Mouse (Mus musculus): ENCODE results near the gene Spta1. TPM values are rescaled to one million over a fixed set of nuclear protein-coding genes. Genes with fewer than 3 reads are reported as not detected.

Gene Spta1
- total RNA-seq, 1 experiment, result 5.1 TPM

- in situ Hi-C loops (cut with MboI; ENCODE audit: low sequenced_read_pairs in 2 of 2, unreplicated experiment in 2 of 2), result no loop called here
- H3K27ac ChIP-seq (ENCODE audit: insufficient read depth, low read depth, low read length, poor library complexity, severe bottlenecking), result no peak overlapping the region
Observed at GRCm38 (mm10) chr1:174267816-174268215, 95.2 kb downstream of the Spta1 start.

GRCm38 (mm10) chr1:174269162-174269561 is 96.6 kb downstream of the Spta1 start:
- no peaks in the 10 kb centered on the region for H3K36me3 ChIP-seq (ENCODE audit: control insufficient read depth, insufficient read depth, low read length, poor library complexity, severe bottlenecking)
- in situ Hi-C loops (cut with MboI; ENCODE audit: low sequenced_read_pairs in 2 of 2, unreplicated experiment in 2 of 2), result no loop called here
- H3K9me3 ChIP-seq (ENCODE audit: control insufficient read depth, insufficient read depth, low read depth, low read length), result no peaks in the 10 kb centered on the region
- no peak overlapping the region for H3K9ac ChIP-seq (ENCODE audit: insufficient read depth, low read depth, low read length, poor library complexity, severe bottlenecking)
- H3K27ac ChIP-seq (ENCODE audit: insufficient read depth, low read depth, low read length, poor library complexity, severe bottlenecking), result no peak overlapping the region
- H3K4me3 ChIP-seq (ENCODE audit: insufficient read depth in 1 of 2, low read depth in 1 of 2, low read length in 2 of 2, poor library complexity in 1 of 2, severe bottlenecking in 1 of 2), result no peak overlapping the region
- DNase-seq (ENCODE audit: low read depth, low spot score), result no peak
- no peaks in the 10 kb centered on the region for H3K4me1 ChIP-seq (ENCODE audit: control insufficient read depth in 2 of 2, insufficient read depth in 2 of 2, low read length in 2 of 2, poor library complexity in 1 of 2)
- TF ChIP-seq ZNF384 (IDR thresholded peaks at IDR 0.05; ENCODE audit: low read depth, low read length) (no peak), CHD2 (IDR thresholded peaks at IDR 0.05; ENCODE audit: low read depth, low read length) (no peak), MAFK (IDR thresholded peaks at IDR 0.05; ENCODE audit: insufficient read depth, low read depth, low read length) (no peak), HCFC1 (IDR thresholded peaks at IDR 0.05; ENCODE audit: borderline replicate concordance, insufficient read depth, low read length) (no peak), ZC3H11A (IDR thresholded peaks at IDR 0.05; ENCODE audit: borderline replicate concordance, low read depth, low read length) (no peak)

More at GRCm38 (mm10) chr1:174267816-174268215, 95.2 kb downstream of the Spta1 start:
- Histone ChIP-seq H3K4me3 (ENCODE audit: insufficient read depth in 1 of 2, low read depth in 1 of 2, low read length in 2 of 2, poor library complexity in 1 of 2, severe bottlenecking in 1 of 2) (no peak overlapping the region), H3K4me1 (ENCODE audit: control insufficient read depth in 2 of 2, insufficient read depth in 2 of 2, low read length in 2 of 2, poor library complexity in 1 of 2) (no peaks in the 10 kb centered on the region), H3K36me3 (ENCODE audit: control insufficient read depth, insufficient read depth, low read length, poor library complexity, severe bottlenecking) (no peaks in the 10 kb centered on the region), H3K9ac (ENCODE audit: insufficient read depth, low read depth, low read length, poor library complexity, severe bottlenecking) (no peak overlapping the region), H3K9me3 (ENCODE audit: control insufficient read depth, insufficient read depth, low read depth, low read length) (no peaks in the 10 kb centered on the region)
- DNase-seq (ENCODE audit: low read depth, low spot score), result no peak
- TF ChIP-seq CHD2 (IDR thresholded peaks at IDR 0.05; ENCODE audit: low read depth, low read length), result no peak
- no peak for TF ChIP-seq ZC3H11A (IDR thresholded peaks at IDR 0.05; ENCODE audit: borderline replicate concordance, low read depth, low read length)
- TF ChIP-seq MAFK (IDR thresholded peaks at IDR 0.05; ENCODE audit: insufficient read depth, low read depth, low read length), result no peak
- no peak for TF ChIP-seq ZNF384 (IDR thresholded peaks at IDR 0.05; ENCODE audit: low read depth, low read length)
- no peak for TF ChIP-seq HCFC1 (IDR thresholded peaks at IDR 0.05; ENCODE audit: borderline replicate concordance, insufficient read depth, low read length)

- in situ Hi-C loops (cut with MboI; ENCODE audit: low sequenced_read_pairs in 2 of 2, unreplicated experiment in 2 of 2), result no loop called here
- Histone ChIP-seq H3K36me3 (ENCODE audit: control insufficient read depth, insufficient read depth, low read length, poor library complexity, severe bottlenecking) (no peaks in the 10 kb centered on the region), H3K9ac (ENCODE audit: insufficient read depth, low read depth, low read length, poor library complexity, severe bottlenecking) (no peak overlapping the region), H3K27ac (ENCODE audit: insufficient read depth, low read depth, low read length, poor library complexity, severe bottlenecking) (no peak overlapping the region), H3K4me3 (ENCODE audit: insufficient read depth in 1 of 2, low read depth in 1 of 2, low read length in 2 of 2, poor library complexity in 1 of 2, severe bottlenecking in 1 of 2) (no peak overlapping the region), H3K9me3 (ENCODE audit: control insufficient read depth, insufficient read depth, low read depth, low read length) (no peaks in the 10 kb centered on the region), H3K4me1 (ENCODE audit: control insufficient read depth in 2 of 2, insufficient read depth in 2 of 2, low read length in 2 of 2, poor library complexity in 1 of 2) (no peaks in the 10 kb centered on the region)
- no peak for DNase-seq (ENCODE audit: low read depth, low spot score)
- TF ChIP-seq HCFC1 (IDR thresholded peaks at IDR 0.05; ENCODE audit: borderline replicate concordance, insufficient read depth, low read length) (no peak), CHD2 (IDR thresholded peaks at IDR 0.05; ENCODE audit: low read depth, low read length) (no peak), ZNF384 (IDR thresholded peaks at IDR 0.05; ENCODE audit: low read depth, low read length) (no peak)
Observed at GRCm38 (mm10) chr1:174270643-174271042, 98.1 kb downstream of the Spta1 start.

Other genes starting within 250 kb of the Spta1 start
- gene Mndal, start 230.3 kb upstream of the Spta1 start, total RNA-seq (2012; rRNA removed), result 0.40 TPM in 1 of 2 replicates, not detected in the other
- 0.27 TPM in 1 of 2 replicates, not detected in the other for gene Ifi203, start 230.1 kb upstream of the Spta1 start, total RNA-seq (2012; rRNA removed)
- gene Ifi202b, start 190.0 kb upstream of the Spta1 start, total RNA-seq (2012; rRNA removed), result 0.11 and 2.2 TPM in 2 replicates
- gene Ifi205, start 141.0 kb upstream of the Spta1 start, total RNA-seq (2012; rRNA removed), result not detected in 2 replicates
- not detected in 2 replicates for gene Olfr433, start 132.1 kb upstream of the Spta1 start, total RNA-seq (2012; rRNA removed)
- not detected in 2 replicates for gene Olfr432, start 123.6 kb upstream of the Spta1 start, total RNA-seq (2012; rRNA removed)
- not detected in 2 replicates for gene Olfr430, start 106.2 kb upstream of the Spta1 start, total RNA-seq (2012; rRNA removed)
- gene Olfr429, start 88.4 kb upstream of the Spta1 start, total RNA-seq (2012; rRNA removed), result not detected in 2 replicates
- gene Olfr427, start 75.9 kb upstream of the Spta1 start, total RNA-seq (2012; rRNA removed), result not detected in 2 replicates
- gene Olfr231, start 51.6 kb upstream of the Spta1 start, total RNA-seq (2012; rRNA removed), result not detected in 2 replicates
- not detected in 2 replicates for gene Olfr424, start 41.3 kb upstream of the Spta1 start, total RNA-seq (2012; rRNA removed)
- gene Olfr420, start 17.1 kb upstream of the Spta1 start, total RNA-seq (2012; rRNA removed), result not detected in 2 replicates
- gene Olfr419, start 79.3 kb downstream of the Spta1 start, total RNA-seq (2012; rRNA removed), result 0.18 TPM in 1 of 2 replicates, not detected in the other
- gene Mptx1, start 157.7 kb downstream of the Spta1 start, total RNA-seq (2012; rRNA removed), result not detected in 2 replicates
- not detected in 2 replicates for gene Olfr417, start 192.3 kb downstream of the Spta1 start, total RNA-seq (2012; rRNA removed)
- not detected in 2 replicates for gene Olfr248, start 218.3 kb downstream of the Spta1 start, total RNA-seq (2012; rRNA removed)

Data from ES-E14 (cell line).